Mouse (Mus musculus) olfactory bulb, adult 2 months (tissue): ENCODE results near the gene Med24.

Source experiments
- CTCF ChIP-seq: fragments of 200-500 bp; IDR thresholded peaks from 2 replicates; pipeline ENCODE4 v1.5.1; 2012; ENCODE audit warnings: low read depth, mild to moderate bottlenecking, low read length, moderate library complexity; ENCODE audit not compliant: insufficient read depth
- POLR2A ChIP-seq: fragments of 200-500 bp; IDR thresholded peaks from 2 replicates; pipeline ENCODE4 v1.6.1; 2012; ENCODE audit warnings: mild to moderate bottlenecking, low read depth, low read length, moderate library complexity; ENCODE audit not compliant: insufficient read depth

GRCm38 (mm10) chr11:98747804-98748505, 18.7 kb upstream of the Med24 start:
- TF ChIP-seq POLR2A (no peak), CTCF (no peak)
